Mouse (Mus musculus): ENCODE data around the gene Kcnb1.
A peak's percentile ranks its signal among the peaks of the same experiment; 100 is the strongest.

Gene Kcnb1

GRCm38 (mm10) chr2:167190076-167190399, at the start of gene Kcnb1:
Kcnb1 (minus strand) TSS chr2:167190155.
- peak; percentile 65 for DNase-seq (ENCODE audit: low spot score)

- DNase-seq (ENCODE audit: low spot score): no peak
Observed at GRCm38 (mm10) chr2:167239262-167239661, 49.3 kb upstream of the Kcnb1 start.

- no peak for DNase-seq (ENCODE audit: low spot score)
Observed at GRCm38 (mm10) chr2:167237224-167237623, 47.3 kb upstream of the Kcnb1 start.

GRCm38 (mm10) chr2:167236174-167236573, 46.2 kb upstream of the Kcnb1 start:
- no peak for DNase-seq (ENCODE audit: low spot score)

GRCm38 (mm10) chr2:167235338-167236018, 45.5 kb upstream of the Kcnb1 start:
- no peak for DNase-seq (ENCODE audit: low spot score)

- DNase-seq (ENCODE audit: low spot score): no peak
Observed at GRCm38 (mm10) chr2:167233771-167234170, 43.8 kb upstream of the Kcnb1 start.

- DNase-seq (ENCODE audit: low spot score): no peak
Observed at GRCm38 (mm10) chr2:167233009-167233335, 43.0 kb upstream of the Kcnb1 start.

- DNase-seq (ENCODE audit: low spot score): no peak
Observed at GRCm38 (mm10) chr2:167232132-167233008, 42.4 kb upstream of the Kcnb1 start.

GRCm38 (mm10) chr2:167230554-167230953, 40.6 kb upstream of the Kcnb1 start:
- no peak for DNase-seq (ENCODE audit: low spot score)

GRCm38 (mm10) chr2:167224937-167225336, 35.0 kb upstream of the Kcnb1 start:
- no peak for DNase-seq (ENCODE audit: low spot score)

- no peak for DNase-seq (ENCODE audit: low spot score)
Observed at GRCm38 (mm10) chr2:167224194-167224593, 34.2 kb upstream of the Kcnb1 start.

GRCm38 (mm10) chr2:167222152-167222551, 32.2 kb upstream of the Kcnb1 start:
- DNase-seq (ENCODE audit: low spot score): no peak

GRCm38 (mm10) chr2:167221159-167221845, 31.3 kb upstream of the Kcnb1 start:
- DNase-seq (ENCODE audit: low spot score): no peak

GRCm38 (mm10) chr2:167220736-167221135, 30.8 kb upstream of the Kcnb1 start:
- DNase-seq (ENCODE audit: low spot score): no peak

- peak; percentile 78 for DNase-seq (ENCODE audit: low spot score)
Observed at GRCm38 (mm10) chr2:167219154-167219775, 29.3 kb upstream of the Kcnb1 start.

- no peak for DNase-seq (ENCODE audit: low spot score)
Observed at GRCm38 (mm10) chr2:167213666-167214065, 23.7 kb upstream of the Kcnb1 start.

GRCm38 (mm10) chr2:167213076-167213475, 23.1 kb upstream of the Kcnb1 start:
- no peak for DNase-seq (ENCODE audit: low spot score)

- DNase-seq (ENCODE audit: low spot score): no peak
Observed at GRCm38 (mm10) chr2:167212551-167212950, 22.6 kb upstream of the Kcnb1 start.

GRCm38 (mm10) chr2:167212089-167212488, 22.1 kb upstream of the Kcnb1 start:
- DNase-seq (ENCODE audit: low spot score): no peak

- DNase-seq (ENCODE audit: low spot score): no peak
Observed at GRCm38 (mm10) chr2:167209900-167210299, 19.9 kb upstream of the Kcnb1 start.

- no peak for DNase-seq (ENCODE audit: low spot score)
Observed at GRCm38 (mm10) chr2:167208984-167209383, 19.0 kb upstream of the Kcnb1 start.

GRCm38 (mm10) chr2:167205918-167206629, 16.1 kb upstream of the Kcnb1 start:
- no peak for DNase-seq (ENCODE audit: low spot score)
